Mouse (Mus musculus): ENCODE data around the gene Tnip3. TPM values are rescaled to one million over a fixed set of nuclear protein-coding genes. Genes with fewer than 3 reads are reported as not detected.
A peak's percentile ranks its signal among the peaks of the same experiment; 100 is the strongest.

Tnip3 gene
- total RNA-seq, 2 experiments from 2014 or later: not detected

DNA sequence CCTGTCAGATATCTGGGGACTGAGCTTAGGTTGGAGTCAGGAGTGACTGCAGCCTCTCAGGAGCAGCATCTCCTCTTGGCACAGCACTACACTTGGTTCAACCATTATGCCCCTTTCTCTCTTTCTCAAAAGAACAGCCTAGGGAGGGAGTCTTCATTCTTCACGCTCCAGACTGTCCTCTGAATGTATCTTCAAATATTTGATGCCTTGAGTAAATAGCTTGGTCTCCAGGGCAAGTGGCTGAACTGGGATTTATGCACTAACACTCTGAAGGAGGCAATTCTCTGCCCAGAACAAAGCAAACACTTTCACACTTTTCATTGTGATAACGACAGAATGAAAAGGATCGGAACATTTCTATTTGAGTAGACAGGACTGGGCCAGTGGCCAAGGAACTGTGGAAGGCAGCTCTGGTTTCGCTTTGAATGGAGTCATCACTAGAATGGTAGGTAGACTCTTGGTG, 59.8 kb downstream of the Tnip3 start:
- DNase-seq: peak; percentile 43
- intact Hi-C loops (cut with DNase I): no loop called here

DNA sequence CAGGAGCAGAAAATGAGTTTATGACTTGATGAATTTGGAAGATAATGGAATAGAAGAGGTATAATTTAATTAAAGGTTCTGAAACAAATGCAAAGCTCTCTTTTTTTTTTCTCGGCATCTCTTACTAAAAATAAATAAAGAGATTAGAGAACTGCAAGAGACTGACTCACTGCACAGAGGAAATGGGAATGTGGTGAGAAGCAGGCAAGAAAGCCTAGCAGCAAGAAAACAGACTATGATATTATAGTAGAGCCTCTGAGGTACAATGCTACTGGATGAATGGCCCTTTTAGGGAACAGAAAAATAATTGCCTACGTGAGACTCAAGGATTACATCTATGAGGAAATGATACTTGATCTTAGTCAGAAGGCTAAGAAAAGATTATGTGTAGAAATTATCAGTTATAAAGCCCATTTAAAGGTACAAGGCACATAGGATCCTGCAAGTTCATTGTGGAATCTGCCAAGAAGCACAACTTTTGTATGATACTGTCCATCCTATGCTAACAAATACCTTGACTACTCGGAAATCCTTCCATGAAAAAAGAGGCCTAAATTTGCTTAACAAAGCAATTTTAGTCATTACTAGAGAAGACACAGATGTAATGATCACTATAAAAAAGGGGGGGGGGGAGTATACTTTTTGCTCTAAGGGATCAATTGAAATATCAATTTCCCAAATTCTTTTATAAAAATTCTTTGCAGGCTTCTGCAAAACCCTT, 60.4 kb downstream of the Tnip3 start:
- DNase-seq: no peak
- intact Hi-C loops (cut with DNase I): no loop called here

DNA sequence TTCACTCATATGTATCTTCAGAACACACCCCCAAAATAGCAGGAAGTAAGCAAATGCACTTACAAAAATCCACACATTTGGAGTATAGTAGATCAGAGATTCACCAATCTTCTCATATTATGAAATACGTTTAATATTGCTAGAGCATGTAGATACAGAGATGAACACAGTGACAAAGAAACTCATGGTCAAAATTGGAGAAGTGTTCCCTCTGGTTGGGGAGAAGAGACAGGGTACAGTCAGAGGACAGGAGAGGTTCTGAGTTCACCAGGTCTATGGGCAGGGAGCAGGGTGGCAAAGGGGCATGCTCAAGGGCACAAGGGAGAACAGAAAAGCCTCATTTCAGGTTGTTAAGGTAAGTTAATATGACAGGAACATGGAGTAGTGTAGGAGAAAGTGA, 63.7 kb downstream of the Tnip3 start:
- intact Hi-C loops (cut with DNase I): no loop called here

DNA sequence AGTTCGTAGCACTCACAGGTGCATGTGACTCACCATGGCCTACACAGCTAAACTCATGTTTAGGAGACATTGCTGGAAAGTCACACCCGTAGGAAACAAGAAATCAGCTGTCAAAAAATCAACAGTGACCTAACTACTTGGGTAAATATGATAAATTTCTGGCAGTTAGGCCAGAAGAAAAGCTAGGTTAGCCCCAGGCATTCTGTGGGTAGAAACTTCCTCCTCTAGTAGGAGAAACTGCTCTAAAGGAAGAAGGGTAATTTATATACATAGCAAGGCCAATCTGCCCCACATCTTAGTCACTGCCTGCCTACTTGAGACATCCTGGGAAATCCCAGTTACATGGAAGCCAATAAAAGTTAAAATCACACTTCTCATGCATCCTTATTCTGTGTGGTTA, 64.9 kb downstream of the Tnip3 start:
- intact Hi-C loops (cut with DNase I): no loop called here
- no peak for DNase-seq

More for the DNA sequence above, 63.7 kb downstream of the Tnip3 start:
- DNase-seq: no peak

DNA sequence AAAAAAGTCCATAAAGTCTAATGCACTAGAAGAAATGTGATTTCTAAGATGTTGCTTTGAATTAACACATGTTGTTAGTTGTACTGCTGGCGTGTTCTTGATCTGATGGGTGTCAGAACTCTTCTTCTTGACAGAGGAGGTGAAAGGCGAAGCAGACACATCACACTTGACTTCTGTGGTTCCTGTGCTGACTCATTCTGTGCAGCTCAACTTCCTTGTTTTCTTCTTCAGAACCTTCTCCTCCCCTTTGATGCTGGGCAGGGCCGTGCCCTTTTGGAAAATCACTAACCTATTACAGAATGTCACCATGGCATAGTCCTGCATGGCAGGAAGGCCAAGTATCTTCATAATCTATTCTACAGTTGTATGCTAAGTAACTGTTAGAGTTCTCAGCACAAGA, 69.1 kb downstream of the Tnip3 start:
- intact Hi-C loops (cut with DNase I): no loop called here
- DNase-seq: no peak

DNA sequence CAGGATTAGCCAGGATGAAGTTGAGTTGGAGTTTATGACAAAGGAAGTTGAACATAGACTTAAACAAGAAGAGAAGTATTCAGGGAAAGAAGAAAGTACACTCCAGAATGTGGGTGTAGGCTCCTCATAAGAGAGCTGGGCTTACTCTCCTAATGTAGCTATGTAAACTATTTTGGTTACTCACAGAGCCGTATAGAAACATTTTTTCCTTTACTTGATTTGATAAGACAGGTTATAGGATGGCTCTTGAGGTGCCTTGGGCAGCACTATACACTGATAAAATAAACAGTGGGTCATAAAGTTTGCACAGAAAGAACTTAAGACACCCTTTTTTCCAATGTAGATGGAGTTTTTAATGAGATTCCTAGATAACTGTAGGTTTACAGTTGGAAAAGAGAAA, 70.3 kb downstream of the Tnip3 start:
- DNase-seq: no peak
- intact Hi-C loops (cut with DNase I): no loop called here

DNA sequence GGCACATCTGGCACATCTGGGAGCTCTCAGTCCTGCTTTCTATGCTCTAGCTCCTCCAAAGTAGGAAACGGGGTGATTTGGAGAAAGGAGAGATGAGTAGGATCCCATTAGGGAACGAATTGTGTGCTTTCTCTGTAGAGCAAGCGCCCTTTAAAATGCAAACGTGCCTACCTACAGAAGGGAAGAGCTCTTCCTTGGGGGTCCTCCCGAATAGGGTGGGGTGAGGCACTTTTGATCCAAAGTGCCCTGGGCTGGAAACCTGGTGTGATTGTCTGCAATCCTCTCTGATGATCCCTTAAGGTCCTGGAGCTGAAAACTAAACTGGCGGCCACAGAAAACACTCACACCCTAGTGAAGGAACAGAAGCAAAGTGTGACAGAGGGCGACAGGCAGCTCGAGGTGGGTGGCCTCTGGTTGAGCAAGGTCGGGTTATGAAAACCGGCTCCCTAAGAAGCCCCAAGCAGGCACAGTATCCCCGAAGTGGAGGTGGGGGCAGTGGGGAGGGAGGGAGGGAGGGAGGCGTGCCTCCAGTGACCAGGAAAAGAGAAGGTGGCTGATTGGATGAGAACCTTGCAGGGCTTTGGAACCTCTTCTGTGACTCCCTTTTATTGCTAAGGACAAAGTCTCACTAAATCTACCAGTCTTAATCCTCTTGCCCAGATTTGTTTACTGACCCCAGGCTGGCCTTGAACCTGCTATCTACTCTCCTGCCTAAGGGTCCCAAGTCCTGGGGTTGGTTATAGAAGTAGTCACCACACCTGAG, 72.1 kb downstream of the Tnip3 start:
- intact Hi-C loops (cut with DNase I): no loop called here
- no peak for DNase-seq

DNA sequence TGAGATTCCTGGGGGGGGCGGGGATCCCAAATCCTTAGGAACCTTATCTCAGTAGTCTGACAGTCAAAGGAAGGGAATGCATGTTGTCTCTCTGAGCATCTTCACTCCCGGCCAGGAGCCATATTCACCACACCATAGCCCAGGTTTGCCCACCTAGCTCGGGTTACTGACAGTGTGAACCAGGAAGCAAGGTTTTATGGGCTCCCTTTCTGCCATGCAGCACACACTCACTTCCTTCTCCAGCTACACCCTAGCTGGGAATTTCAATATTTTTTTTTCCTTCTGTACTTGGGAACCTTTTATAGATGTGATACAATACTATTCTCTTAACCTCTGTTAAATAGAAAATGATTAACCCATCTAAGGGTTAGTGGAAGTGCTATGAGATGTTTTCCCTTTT, 73.4 kb downstream of the Tnip3 start:
- intact Hi-C loops (cut with DNase I): no loop called here
- no peak for DNase-seq

DNA sequence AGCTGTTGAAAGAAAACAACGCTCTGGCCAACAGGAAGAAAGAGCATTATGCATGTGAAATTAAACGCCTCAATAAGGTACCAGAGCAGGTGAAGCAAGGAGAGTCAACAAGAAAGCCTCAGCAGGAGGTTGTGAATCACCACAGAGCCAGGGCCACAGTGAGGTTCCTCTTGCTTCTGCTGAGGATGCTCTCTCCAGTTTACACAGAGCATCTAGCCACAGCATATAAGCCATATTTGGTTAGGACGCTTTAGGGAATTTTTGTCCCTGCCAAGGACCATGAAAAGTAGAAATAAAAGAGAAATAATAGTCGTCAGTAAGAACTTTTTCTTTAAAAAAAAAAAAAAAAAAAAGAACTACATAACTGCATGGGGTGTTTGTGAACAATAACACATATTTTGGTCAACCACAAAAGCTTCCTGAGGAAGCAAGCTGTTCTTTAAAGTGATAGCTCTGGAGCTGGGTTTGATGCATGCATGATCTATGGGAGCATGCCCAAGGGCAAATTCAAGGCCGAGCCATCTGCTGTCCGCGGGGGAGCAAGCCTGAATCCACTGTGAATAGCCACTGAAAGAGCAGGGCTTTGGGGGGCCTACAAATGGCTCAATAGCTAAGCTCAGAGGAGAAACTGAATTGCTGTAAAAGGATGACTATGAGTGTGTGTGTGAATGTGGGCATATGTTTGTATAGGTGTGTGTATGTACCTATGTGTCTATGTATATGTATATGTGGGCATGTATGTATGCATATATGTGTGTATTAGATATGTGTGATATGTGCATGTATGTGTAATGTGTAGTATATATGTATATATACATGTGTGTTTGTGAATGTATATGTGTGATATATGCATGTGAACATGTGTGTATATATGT, 75.0 kb downstream of the Tnip3 start:
- intact Hi-C loops (cut with DNase I): no loop called here
- DNase-seq: peak; percentile 23

DNA sequence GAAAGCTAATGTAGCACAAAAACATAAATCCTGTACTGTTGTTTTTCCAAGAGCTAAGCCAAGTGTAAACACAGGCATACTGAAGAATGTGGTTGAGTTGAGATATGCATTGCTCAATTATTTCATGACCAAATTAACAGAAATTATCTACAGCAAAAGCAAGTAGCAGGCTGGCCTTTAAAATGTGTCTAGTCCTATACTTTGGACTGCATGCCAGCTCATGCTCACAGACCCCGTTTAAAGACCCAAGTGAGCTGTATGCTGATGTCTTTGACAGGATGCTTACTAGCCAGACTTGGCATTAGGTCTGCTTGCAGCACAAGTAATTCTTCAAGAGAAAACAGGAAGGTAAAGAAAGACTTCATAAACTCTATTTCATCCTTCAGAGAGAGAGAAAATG, 75.8 kb downstream of the Tnip3 start:
- no peak for DNase-seq
- intact Hi-C loops (cut with DNase I): no loop called here

DNA sequence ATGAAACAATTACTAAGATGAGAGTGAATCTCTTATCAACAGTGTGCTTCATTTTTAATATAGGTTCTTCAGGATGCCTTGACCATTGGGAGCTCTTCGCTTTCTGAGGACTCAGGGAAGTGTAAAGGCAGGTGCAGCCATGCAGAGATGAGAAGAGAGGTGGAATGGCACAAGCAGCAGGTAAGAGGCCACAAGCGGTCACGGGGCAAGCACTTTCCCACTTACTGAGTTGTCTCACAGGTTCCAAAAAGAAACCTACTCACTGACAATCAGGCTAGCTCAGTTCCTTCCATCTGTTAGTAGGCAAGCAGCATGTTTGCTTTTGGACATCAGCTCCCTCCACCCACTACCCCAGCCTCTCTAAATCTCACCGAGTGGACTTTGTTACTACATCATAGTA, 80.7 kb downstream of the Tnip3 start:
- intact Hi-C loops (cut with DNase I): no loop called here

DNA sequence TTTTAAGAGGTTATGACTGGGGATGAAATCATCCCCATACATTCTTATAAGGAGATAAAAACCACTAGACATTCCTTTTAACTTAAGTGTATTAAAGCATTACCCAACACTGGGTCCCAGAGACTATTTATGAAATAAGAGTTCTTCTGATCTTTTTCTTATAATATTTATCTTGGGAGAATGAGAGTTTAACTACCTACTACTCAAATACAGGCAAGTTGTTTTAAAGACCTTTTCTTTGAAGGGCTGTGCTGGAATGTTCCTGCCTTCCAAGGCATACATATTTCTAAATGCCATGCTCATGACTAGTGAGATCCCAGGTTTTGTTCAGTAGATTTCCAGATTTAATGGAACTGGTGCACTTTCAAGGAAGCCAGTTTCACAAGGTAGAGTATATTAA, 81.8 kb downstream of the Tnip3 start:
- intact Hi-C loops (cut with DNase I): no loop called here
- no peak for DNase-seq

More for the DNA sequence above, 80.7 kb downstream of the Tnip3 start:
- no peak for DNase-seq

DNA sequence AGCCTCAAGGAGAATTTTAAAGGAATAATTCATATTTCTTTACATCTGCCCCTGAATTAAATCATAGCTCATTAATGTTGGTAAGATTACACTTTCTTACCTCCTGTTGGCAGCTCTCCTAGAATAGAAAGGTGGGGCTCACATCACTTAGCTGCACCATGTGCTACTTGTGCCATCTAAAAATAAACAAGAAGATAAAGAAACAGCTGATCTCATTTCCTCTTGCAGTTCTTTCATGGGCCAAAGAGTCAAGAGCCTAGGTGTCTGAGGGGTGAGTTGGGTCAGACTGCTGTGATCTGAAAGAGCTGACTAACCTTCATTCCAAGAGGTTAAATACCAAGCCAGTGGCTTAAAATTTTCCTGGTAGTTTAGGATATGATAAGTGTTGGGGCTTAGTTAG, 86.7 kb downstream of the Tnip3 start:
- intact Hi-C loops (cut with DNase I): no loop called here
- no peak for DNase-seq

DNA sequence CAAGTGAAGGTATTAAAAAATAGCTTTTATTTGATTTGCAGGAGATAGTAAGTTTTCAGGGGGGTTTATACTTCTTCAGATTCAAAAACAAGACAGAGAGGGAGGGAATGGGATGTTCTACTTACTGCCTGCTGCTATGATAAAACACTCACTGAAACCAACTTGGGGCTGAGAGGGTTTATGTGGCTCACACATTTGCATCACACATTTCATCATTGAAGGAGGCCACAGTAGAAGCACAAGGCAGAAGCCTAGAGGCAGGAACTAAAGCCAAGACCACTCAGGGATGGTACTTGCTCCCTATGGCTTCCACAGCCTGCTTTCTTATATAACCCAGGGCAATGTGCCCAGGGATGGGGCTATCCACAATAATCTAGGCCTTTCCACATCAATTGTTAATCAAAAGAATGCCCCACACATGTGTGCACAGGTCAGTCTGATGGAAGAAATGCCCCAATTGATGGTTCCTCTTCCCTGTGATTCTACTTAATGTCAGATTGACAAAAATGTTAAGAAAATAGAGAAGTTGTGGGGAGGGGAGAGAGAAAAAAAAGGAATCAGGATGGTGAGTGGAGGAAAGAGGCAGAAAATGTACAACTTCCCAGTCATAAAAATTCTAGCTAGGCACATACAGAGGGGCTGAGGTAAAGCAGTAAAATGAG, 88.9 kb downstream of the Tnip3 start:
- intact Hi-C loops (cut with DNase I): no loop called here
- DNase-seq: no peak

DNA sequence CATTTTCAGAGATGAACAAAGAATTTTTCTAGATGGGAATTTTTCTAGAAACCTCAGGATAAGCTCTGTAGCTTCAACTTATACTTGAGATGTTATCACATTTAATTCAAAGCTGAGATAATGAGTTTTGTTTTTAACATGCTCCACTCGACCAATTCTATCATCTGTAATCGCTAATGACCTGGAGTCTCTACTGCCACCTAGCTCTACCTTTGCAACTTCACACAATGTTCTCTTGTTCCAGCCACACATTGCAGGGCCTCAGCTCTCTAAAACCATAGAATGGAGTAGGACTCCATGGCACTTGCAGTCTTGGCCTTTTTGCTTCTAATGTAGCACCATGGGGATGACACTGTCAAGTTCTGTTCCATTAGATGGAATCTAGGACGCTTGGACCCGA, 90.5 kb downstream of the Tnip3 start:
- no peak for DNase-seq
- intact Hi-C loops (cut with DNase I): no loop called here

DNA sequence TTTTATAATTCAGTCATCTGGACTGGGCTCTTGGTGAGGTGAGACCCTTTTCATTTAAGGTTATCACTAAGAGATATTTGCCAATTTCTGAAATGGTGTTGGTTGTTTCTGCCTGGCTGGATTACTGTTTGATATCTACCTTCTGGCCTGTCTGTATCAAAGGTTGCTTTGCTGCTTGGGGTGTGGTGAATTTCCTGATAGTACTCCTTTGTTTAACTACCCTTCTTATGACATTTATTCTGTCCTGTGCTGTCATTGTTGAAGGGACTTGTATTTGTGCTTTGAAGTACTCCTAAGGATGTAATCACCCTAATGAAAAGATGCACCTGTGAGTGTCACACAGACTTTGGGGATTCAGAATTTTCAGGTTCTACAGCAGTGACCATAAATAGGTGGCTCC, 96.1 kb downstream of the Tnip3 start:
- intact Hi-C loops (cut with DNase I): no loop called here
- no peak for DNase-seq

DNA sequence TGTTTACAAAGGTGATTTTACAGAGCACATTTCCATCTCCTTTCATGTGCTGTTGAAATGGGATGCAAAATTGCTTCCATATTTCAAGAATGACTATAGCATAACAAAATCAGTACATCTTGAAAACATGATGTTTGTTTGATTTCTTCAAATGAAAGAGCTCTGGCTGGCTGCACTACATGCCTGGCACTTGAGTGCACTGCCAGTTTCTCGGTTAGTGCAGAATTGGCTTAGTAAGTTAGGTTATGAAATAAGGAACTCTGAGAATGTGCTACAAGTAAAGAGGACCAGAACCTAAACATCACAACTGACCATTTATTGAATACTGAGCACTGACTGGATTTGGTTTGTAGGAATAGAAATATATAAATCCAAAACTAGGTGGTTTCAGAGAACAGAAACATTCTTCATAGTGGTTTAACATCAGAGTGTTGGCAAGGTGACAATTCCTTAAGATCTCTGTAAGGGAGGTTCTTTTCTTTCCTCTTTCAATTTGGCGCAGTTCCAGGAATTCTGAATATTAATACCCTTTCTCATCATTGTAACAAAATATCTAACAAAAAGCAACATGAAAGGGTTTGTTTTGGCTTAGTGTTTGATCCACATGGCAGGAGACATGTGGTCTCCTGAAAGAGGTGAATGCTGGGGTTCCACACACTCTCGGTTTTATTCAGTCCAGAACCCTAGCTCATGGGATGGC, 98.1 kb downstream of the Tnip3 start:
- intact Hi-C loops (cut with DNase I): no loop called here
- no peak for DNase-seq

DNA sequence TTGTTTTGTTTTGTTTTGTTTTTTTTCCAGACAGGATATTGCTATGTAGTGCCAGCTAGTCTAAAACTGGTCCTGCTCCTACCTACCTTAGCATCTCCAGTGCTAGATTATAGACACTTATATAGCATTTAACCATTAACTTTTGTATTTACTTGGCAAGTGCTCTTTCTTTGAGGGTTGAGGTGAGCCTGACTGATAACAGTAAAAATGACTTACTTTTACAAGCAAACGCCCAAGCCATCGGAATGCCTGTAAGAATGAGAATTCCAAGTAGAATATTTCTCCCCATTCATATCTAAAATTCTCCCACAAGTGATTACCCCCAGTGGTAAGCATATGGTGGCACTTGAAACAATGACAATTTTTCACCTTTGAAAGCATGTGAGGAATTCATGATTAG, 105.5 kb downstream of the Tnip3 start:
- intact Hi-C loops (cut with DNase I): no loop called here
- no peak for DNase-seq

DNA sequence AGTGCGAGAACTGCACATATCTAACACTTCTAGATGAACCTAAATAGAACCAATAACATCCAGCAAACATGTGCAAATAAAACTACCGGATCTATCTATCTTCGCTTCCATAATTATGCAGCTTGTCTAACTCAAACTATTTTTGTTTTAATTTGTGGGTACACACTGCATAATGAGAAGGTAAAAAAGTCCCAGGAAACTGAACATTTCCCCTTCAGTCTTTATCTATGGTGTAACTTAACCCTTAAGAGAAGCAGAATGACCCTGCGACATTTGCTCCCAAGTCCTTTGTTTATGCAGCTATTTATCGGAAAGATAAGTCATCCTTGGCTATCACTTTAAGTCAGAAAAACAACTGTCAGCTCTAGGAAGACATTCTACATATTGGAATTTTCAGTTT, 107.1 kb downstream of the Tnip3 start:
- DNase-seq: no peak
- intact Hi-C loops (cut with DNase I): no loop called here

DNA sequence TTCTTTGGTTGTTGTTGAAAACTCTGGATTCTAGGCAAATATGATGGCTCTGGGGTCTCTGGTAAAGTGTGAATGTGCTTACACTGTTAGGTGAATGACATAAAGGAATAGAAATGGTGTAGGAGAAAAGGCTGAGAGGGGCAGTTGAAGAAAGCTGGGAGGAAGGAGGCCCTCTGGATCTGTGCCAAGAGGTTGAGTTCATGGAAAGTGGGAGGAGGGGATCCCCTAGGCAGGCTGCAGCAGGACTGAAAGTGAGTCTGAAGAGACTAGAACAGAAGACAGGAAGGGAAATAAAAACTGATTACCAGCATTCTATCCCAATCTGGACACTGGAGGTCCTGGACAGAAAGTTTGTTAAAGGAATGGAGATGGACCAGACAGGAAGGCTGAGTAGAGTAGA, 117.3 kb downstream of the Tnip3 start:
- intact Hi-C loops (cut with DNase I): no loop called here
- DNase-seq: no peak
